Mouse (Mus musculus) midbrain, embryonic 14.5 days (tissue): ENCODE results near the gene Rpl13a. TPM values are rescaled to one million over a fixed set of nuclear protein-coding genes. Genes with fewer than 3 reads are reported as not detected.

Experiments
- ATAC-seq: fragments of 200-750 bp; cut with Nextera tagmentation; 2 replicates; pipeline ENCODE4 v1.8.0; 2017; ENCODE audit warnings: moderate number of reproducible peaks, moderate library complexity; ENCODE audit not compliant: low FRiP score, low TSS enrichment
- DNase-seq: peaks from one replicate; pipeline ENCODE4 v3.0.0-alpha.2; 2015
- H3K27ac ChIP-seq: fragments of 300-500 bp; sonication (generic); replicated peaks from 2 replicates; pipeline ENCODE4 v1.5.1; 2014; ENCODE audit warnings: mild to moderate bottlenecking, low read depth, low read length, moderate library complexity
- H3K27me3 ChIP-seq: fragments of 300-500 bp; sonication (generic); 2 replicates; pipeline ENCODE4 v1.6.1; 2014; ENCODE audit warnings: low read length, control low read depth, mixed read lengths; ENCODE audit not compliant: control insufficient read depth, insufficient read depth
- H3K36me3 ChIP-seq: fragments of 300-500 bp; sonication (generic); 2 replicates; pipeline ENCODE4 v1.6.1; 2014; ENCODE audit warnings: low read length, control low read depth; ENCODE audit not compliant: control insufficient read depth, insufficient read depth
- H3K4me1 ChIP-seq: fragments of 300-500 bp; sonication (generic); 2 replicates; pipeline ENCODE4 v1.6.1; 2014; ENCODE audit warnings: mild to moderate bottlenecking, antibody characterized with exemption, low read length, control low read depth; ENCODE audit not compliant: control insufficient read depth, insufficient read depth
- H3K4me2 ChIP-seq: fragments of 300-500 bp; sonication (generic); 2 replicates; pipeline ENCODE4 v1.6.1; 2014; ENCODE audit warnings: mild to moderate bottlenecking, low read length, moderate library complexity
- H3K4me3 ChIP-seq: fragments of 300-500 bp; sonication (generic); replicated peaks from 2 replicates; pipeline ENCODE4 v1.5.1; 2014; ENCODE audit warnings: low read depth, low read length
- H3K9ac ChIP-seq: fragments of 300-500 bp; sonication (generic); replicated peaks from 2 replicates; pipeline ENCODE4 v1.6.1; 2014; ENCODE audit warnings: mild to moderate bottlenecking, low read length, moderate library complexity
- H3K9me3 ChIP-seq: fragments of 300-500 bp; sonication (generic); 2 replicates; pipeline ENCODE4 v1.6.1; 2016; ENCODE audit warnings: low read length, control low read depth, mixed read lengths; ENCODE audit not compliant: control insufficient read depth
- WGBS: fragments of 180-500 bp; shearing (Covaris S2); extraction: QIAGEN DNeasy Blood & Tissue Kit; methylation state at CpG from one replicate; pipeline ENCODE4 v1.1.7; 2014; 5-methylcytosine and 5-hydroxymethylcytosine counted together
- microRNA counts: library from miRNA; unstranded; fragments of <30 nt; microRNA quantifications from one replicate; lab custom pipeline; 2016
- microRNA-seq: library from miRNA; unstranded; fragments of <30 nt; microRNA quantifications from one replicate; pipeline ENCODE4, GENCODE M21; 2016
- polyA plus RNA-seq: library from polyadenylated mRNA; unstranded; fragments of >200 nt; fragmentation: Nextera tagmentation; extraction: Ambion mirVana; gene quantifications from 2 replicates; pipeline ENCODE4 v1.2.1, GENCODE M21; 2014

Rpl13a gene
- polyA plus RNA-seq, 1 experiment from 2014 or later: 846 TPM

DNA sequence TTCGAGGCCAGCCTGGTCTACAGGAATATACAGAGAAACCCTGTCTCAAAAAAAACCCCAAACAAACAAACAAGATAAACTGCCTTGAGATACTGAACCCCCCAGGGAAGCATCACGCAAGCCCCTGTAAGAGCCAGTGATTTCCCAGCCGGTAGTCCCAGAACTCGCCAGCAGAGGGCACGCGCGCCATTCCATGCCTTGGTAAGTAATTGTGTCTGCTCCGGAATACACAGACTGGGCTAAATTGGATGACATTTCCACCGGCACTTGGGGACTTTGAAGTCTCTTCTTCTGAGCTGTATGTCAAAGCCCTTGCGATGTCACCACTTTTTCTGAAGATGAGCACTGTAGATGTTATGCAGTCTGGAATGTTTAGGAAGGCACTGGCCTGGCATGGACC is 48.7 kb downstream of the Rpl13a start:
- Histone ChIP-seq H3K27ac (no peak overlapping the region), H3K4me3 (no peak overlapping the region), H3K9ac (no peak overlapping the region), H3K4me1 (no peaks in the 10 kb centered on the region), H3K27me3 (no peaks in the 10 kb centered on the region), H3K9me3 (no peaks in the 10 kb centered on the region), H3K36me3 (peaks cover 30% of the 10 kb centered on the region), H3K4me2 (no peak overlapping the region)
- WGBS: 0% methylated on average over 10 of the region's 10 CpGs
- DNase-seq: peak; percentile 95
- peak; percentile 41; the same call in 1 of the 2 replicates for ATAC-seq

DNA sequence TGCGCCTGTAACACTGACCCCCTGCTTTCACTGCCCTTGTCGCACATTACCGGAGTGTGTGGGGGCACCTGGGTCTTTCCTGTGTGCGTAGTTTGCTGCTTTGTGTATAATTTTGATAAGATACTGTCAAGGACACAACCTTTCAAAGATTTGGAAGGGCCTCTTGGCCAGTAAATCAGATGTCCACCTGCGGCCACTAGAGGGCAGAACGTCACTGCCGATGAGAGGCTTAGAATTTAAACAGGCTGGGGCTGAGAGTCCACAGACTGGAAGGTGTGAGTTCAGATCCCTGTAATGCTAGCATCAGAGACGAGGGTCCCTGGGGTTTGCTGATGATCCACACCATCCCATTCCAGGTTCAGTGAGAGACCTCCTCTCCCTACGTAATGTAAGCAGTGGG is 50.0 kb downstream of the Rpl13a start:
- Histone ChIP-seq H3K4me3 (no peak overlapping the region), H3K4me1 (no peaks in the 10 kb centered on the region), H3K27ac (no peak overlapping the region), H3K9me3 (no peaks in the 10 kb centered on the region), H3K36me3 (peaks cover 33% of the 10 kb centered on the region), H3K27me3 (no peaks in the 10 kb centered on the region), H3K4me2 (no peak overlapping the region), H3K9ac (no peak overlapping the region)
- 40% methylated on average over 9 of the region's 9 CpGs for WGBS
- DNase-seq: peak; percentile 85
- ATAC-seq: no peak; the same call in 1 of the 2 replicates

DNA sequence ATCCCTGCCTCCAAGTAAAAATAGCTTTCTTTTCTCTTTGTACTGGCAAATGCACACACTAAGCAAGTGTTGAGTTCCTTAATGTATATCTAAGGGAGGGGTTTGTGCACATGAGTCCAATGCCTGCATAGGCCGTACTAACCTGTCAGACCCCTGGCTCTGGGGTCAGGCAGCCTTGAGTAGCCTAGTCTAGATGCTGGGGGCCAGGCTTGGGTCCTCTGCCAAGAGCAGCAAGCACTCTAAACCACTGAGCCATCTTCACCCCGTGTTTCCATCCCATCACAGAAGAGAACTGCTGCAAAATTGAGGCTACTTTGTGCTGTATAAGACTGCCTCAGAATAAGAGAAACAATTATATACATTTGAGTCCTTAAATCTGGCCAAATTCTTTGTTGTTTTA is 50.7 kb downstream of the Rpl13a start:
- no peak overlapping the region for H3K9ac ChIP-seq
- H3K9me3 ChIP-seq: no peaks in the 10 kb centered on the region
- no peaks in the 10 kb centered on the region for H3K27me3 ChIP-seq
- DNase-seq (no peak), ATAC-seq (no peak)
- H3K4me2 ChIP-seq: no peak overlapping the region
- no peak overlapping the region for H3K27ac ChIP-seq
- 92% methylated on average over 2 of the region's 2 CpGs for WGBS
- no peak overlapping the region for H3K4me3 ChIP-seq
- H3K36me3 ChIP-seq: peaks cover 33% of the 10 kb centered on the region
- no peaks in the 10 kb centered on the region for H3K4me1 ChIP-seq

DNA sequence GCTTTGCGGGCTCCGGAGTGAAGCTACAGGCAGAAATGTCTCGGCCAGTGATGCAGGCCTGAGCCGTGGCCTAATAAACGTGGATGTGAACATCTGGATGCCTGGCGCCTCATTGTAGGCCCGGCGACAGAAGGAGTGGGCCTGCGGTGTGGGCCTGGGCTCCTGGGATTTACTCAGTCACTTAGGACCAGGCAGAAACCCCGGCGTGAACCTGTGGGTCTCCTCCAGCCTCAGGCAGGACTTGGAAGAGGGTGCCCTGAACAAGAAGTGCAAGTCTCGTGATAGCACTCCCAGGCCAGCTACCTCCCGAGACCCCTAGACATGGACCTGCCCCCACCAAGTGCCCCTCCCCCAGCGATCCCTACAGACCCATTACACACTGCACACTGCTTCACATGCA is 51.2 kb downstream of the Rpl13a start:
- Histone ChIP-seq H3K4me3 (no peak overlapping the region), H3K27me3 (no peaks in the 10 kb centered on the region), H3K27ac (no peak overlapping the region), H3K9me3 (no peaks in the 10 kb centered on the region), H3K4me2 (no peak overlapping the region), H3K9ac (no peak overlapping the region), H3K4me1 (no peaks in the 10 kb centered on the region), H3K36me3 (peaks cover 33% of the 10 kb centered on the region)
- 89% methylated on average over 14 of the region's 14 CpGs for whole genome bisulfite sequencing
- ATAC-seq: no peak
- DNase-seq: no peak

DNA sequence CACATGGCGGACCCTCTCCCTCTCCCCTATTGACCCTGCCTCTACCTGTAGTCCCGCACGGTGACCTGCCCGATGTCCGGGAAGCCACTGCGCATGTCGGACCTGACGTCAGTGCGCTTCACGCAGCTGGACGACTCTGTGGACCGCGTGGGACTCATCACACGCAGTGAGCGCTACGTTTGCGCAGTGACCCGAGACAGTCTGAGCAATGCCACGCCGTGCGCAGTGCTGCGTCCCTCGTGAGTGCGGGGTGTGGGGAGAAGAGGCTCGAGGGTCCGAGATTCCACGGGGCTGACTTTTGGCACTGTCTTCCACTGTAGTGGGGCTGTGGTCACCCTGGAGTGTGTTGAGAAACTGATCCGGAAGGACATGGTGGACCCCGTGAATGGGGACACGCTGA is 52.1 kb downstream of the Rpl13a start:
- Histone ChIP-seq H3K36me3 (peaks cover 33% of the 10 kb centered on the region), H3K27ac (no peak overlapping the region), H3K9ac (no peak overlapping the region), H3K27me3 (no peaks in the 10 kb centered on the region), H3K4me3 (no peak overlapping the region), H3K9me3 (no peaks in the 10 kb centered on the region), H3K4me2 (no peak overlapping the region), H3K4me1 (no peaks in the 10 kb centered on the region)
- ATAC-seq (no peak), DNase-seq (no peak)
- WGBS: 92% methylated on average over 30 of the region's 30 CpGs

MicroRNAs within 50 kb of the gene (microRNA counts, 519-probe panel; counts per million panel counts)
- 4,195 counts per million, percentile 29 among the panel's probes with 10 or more counts for microRNA mmu-miR-150 (lab: Ali Mortazavi, UCI)

Small RNA genes within 50 kb of the gene (microRNA-seq; reads per million reads assigned to microRNA genes)
- 94.4 reads per million, percentile 55 among the genes with 10 or more reads in this experiment for gene Mir150
- gene Mir5121: 16.9 reads per million, percentile 38 among the genes with 10 or more reads in this experiment
- not detected for gene Mir7055

Other genes with a start within 250 kb of the Rpl13a start
- gene Med25, start 236.0 kb downstream of the Rpl13a start, polyA plus RNA-seq: 114 and 128 TPM in 2 replicates
- gene Fuz, start 232.7 kb downstream of the Rpl13a start, polyA plus RNA-seq: 16.7 and 17.2 TPM in 2 replicates
- 124 and 133 TPM in 2 replicates for gene Ap2a1, start 199.3 kb downstream of the Rpl13a start, polyA plus RNA-seq
- gene Tsks, start 185.6 kb downstream of the Rpl13a start, polyA plus RNA-seq: not detected in 2 replicates
- 50.1 and 52.3 TPM in 2 replicates for gene Cpt1c, start 153.9 kb downstream of the Rpl13a start, polyA plus RNA-seq
- gene Prmt1, start 142.2 kb downstream of the Rpl13a start, polyA plus RNA-seq: 236 and 281 TPM in 2 replicates
- 46.7 and 54.0 TPM in 2 replicates for gene Irf3, start 131.1 kb downstream of the Rpl13a start, polyA plus RNA-seq
- gene Bcl2l12, start 130.0 kb downstream of the Rpl13a start, polyA plus RNA-seq: 11.8 and 15.4 TPM in 2 replicates
- 60.6 and 61.2 TPM in 2 replicates for gene Scaf1, start 112.4 kb downstream of the Rpl13a start, polyA plus RNA-seq
- 9.7 and 13.2 TPM in 2 replicates for gene Rras, start 110.8 kb downstream of the Rpl13a start, polyA plus RNA-seq
- 19.5 and 21.4 TPM in 2 replicates for gene Prr12, start 75.9 kb downstream of the Rpl13a start, polyA plus RNA-seq
- gene Nosip, start 66.3 kb downstream of the Rpl13a start, polyA plus RNA-seq: 55.3 and 65.9 TPM in 2 replicates
- 10.1 and 12.2 TPM in 2 replicates for gene Prrg2, start 66.1 kb downstream of the Rpl13a start, polyA plus RNA-seq
- 31.2 and 59.3 TPM in 2 replicates for gene Rcn3, start 36.5 kb downstream of the Rpl13a start, polyA plus RNA-seq
- 4.8 and 21.8 TPM in 2 replicates for gene Fcgrt, start 24.9 kb downstream of the Rpl13a start, polyA plus RNA-seq
- gene Rps11, start 4.3 kb downstream of the Rpl13a start, polyA plus RNA-seq: 915 and 960 TPM in 2 replicates
- 0.53 TPM in 1 of 2 replicates, not detected in the other for gene Gm45713, start 7.5 kb upstream of the Rpl13a start, polyA plus RNA-seq
- 0.50 and 1.4 TPM in 2 replicates for gene Flt3l, start 7.7 kb upstream of the Rpl13a start, polyA plus RNA-seq
- gene Pih1d1, start 25.5 kb upstream of the Rpl13a start, polyA plus RNA-seq: 92.8 and 96.2 TPM in 2 replicates
- gene Aldh16a1, start 25.8 kb upstream of the Rpl13a start, polyA plus RNA-seq: 21.2 and 24.1 TPM in 2 replicates
- gene Slc17a7, start 35.2 kb upstream of the Rpl13a start, polyA plus RNA-seq: 0.39 and 0.62 TPM in 2 replicates
- gene Gfy, start 50.8 kb upstream of the Rpl13a start, polyA plus RNA-seq: not detected in 2 replicates
- 0.68 and 1.4 TPM in 2 replicates for gene Pth2, start 52.2 kb upstream of the Rpl13a start, polyA plus RNA-seq
- 0.33 and 0.34 TPM in 2 replicates for gene Ccdc155, start 76.1 kb upstream of the Rpl13a start, polyA plus RNA-seq
- gene Dkkl1, start 83.4 kb upstream of the Rpl13a start, polyA plus RNA-seq: 2.4 and 2.7 TPM in 2 replicates
- 38.4 and 59.7 TPM in 2 replicates for gene Tead2, start 87.0 kb upstream of the Rpl13a start, polyA plus RNA-seq
- gene Cd37, start 110.4 kb upstream of the Rpl13a start, polyA plus RNA-seq: 0.76 and 1.0 TPM in 2 replicates
- 0.16 and 0.54 TPM in 2 replicates for gene Slc6a16, start 112.3 kb upstream of the Rpl13a start, polyA plus RNA-seq
- not detected in 2 replicates for gene Slc6a21, start 148.8 kb upstream of the Rpl13a start, polyA plus RNA-seq
- 8.4 and 9.5 TPM in 2 replicates for gene Trpm4, start 205.0 kb upstream of the Rpl13a start, polyA plus RNA-seq
- not detected in 2 replicates for gene Hrc, start 206.5 kb upstream of the Rpl13a start, polyA plus RNA-seq
- 26.9 and 28.0 TPM in 2 replicates for gene Ppfia3, start 238.3 kb upstream of the Rpl13a start, polyA plus RNA-seq
- gene Lin7b, start 241.8 kb upstream of the Rpl13a start, polyA plus RNA-seq: 11.6 and 26.5 TPM in 2 replicates